In genomic region chr1:120056236-120056635, GRCm38 (mm10) we compare ENCODE assay signal across 26 mouse cellular contexts. TPM values are rescaled to one million over a fixed set of nuclear protein-coding genes. Genes with fewer than 3 reads are reported as not detected.
DNase-seq lines count a peak whose midpoint lies in the region; ATAC-seq lines count a peak whose summit lies in the region.
"Had no signal": no experiment of that assay in that cellular context is flagged by ENCODE, and none has a peak within 500 bp of the region (broad histone marks: within the 10 kb centered on the region; RNA-seq: fewer than 3 reads in every experiment).

No protein-coding gene starts in this region.

- DNase-seq in frontal cortex, postnatal 14 days (ENCODE audit: low spot score in 2 of 2) = no peak
- peak; percentile 14 for DNase-seq in right cerebral cortex, adult 18-20 months
- DNase-seq in right cerebral cortex, postnatal 25 days = no peak
- peak; percentile 42 for DNase-seq in cerebellum, adult 9-10 months
- DNase-seq in gastrocnemius, postnatal 25 days = peak; percentile 45
- no peak for DNase-seq in urinary bladder, postnatal 25 days (ENCODE audit: low spot score)
- DNase-seq in limb, embryonic 10.5 days (ENCODE audit: low spot score) = no peak
- DNase-seq: adrenal gland, adult 2 months had no signal

- 75% methylated on average over 7 of the region's 7 CpGs for WGBS in limb, embryonic 10.5 days

- no peaks in the 10 kb centered on the region for H3K36me3 ChIP-seq in limb, embryonic 10.5 days
- H3K36me3 ChIP-seq: embryonic facial prominence, embryonic 12.5 days; forebrain, embryonic 12.5 days; heart, embryonic 10.5 days; kidney, embryonic 15.5 days; limb, embryonic 15.5 days; midbrain, embryonic 12.5 days; stomach, embryonic 15.5 days had no signal

- H3K9me3 ChIP-seq in limb, embryonic 10.5 days (replicated peaks) = no peaks in the 10 kb centered on the region
- H3K9me3 ChIP-seq: embryonic facial prominence, embryonic 12.5 days; heart, embryonic 10.5 days; kidney, embryonic 15.5 days; limb, embryonic 15.5 days; midbrain, embryonic 12.5 days; stomach, embryonic 15.5 days had no signal

- H3K4me1 ChIP-seq in limb, embryonic 10.5 days = peaks cover 15% of the 10 kb centered on the region
- H3K4me1 ChIP-seq: midbrain, embryonic 12.5 days had no signal

- H3K27me3 ChIP-seq in limb, embryonic 10.5 days (ENCODE audit: low read depth, poor library complexity, severe bottlenecking) = no peaks in the 10 kb centered on the region
- H3K27me3 ChIP-seq: embryonic facial prominence, embryonic 12.5 days; forebrain, embryonic 12.5 days; kidney, embryonic 15.5 days; limb, embryonic 15.5 days; midbrain, embryonic 12.5 days; Patski; stomach, embryonic 15.5 days had no signal

- H3K4me3 ChIP-seq in limb, embryonic 10.5 days = no peak overlapping the region
- H3K4me3 ChIP-seq: embryonic facial prominence, embryonic 12.5 days; erythroblast, embryonic 14.5 days; forebrain, embryonic 12.5 days; heart, embryonic 10.5 days; kidney, embryonic 15.5 days; limb, embryonic 15.5 days; midbrain, embryonic 12.5 days; stomach, embryonic 15.5 days had no signal

- peak; percentile 34 for ATAC-seq in frontal cortex, adult (ENCODE audit: low TSS enrichment)
- ATAC-seq: hindbrain, embryonic 16.5 days; Patski had no signal

- no peak overlapping the region for H3K27ac ChIP-seq in limb, embryonic 10.5 days
- H3K27ac ChIP-seq: embryonic facial prominence, embryonic 12.5 days; forebrain, embryonic 12.5 days; limb, embryonic 15.5 days; liver, embryonic 14.5 days; midbrain, embryonic 12.5 days; stomach, embryonic 15.5 days had no signal

RNA-seq across cellular contexts. Expression of gene Tmem37, which starts 17.6 kb away (rescaled TPM):
- total RNA-seq in gastrocnemius, postnatal 25 days (2021) = 10 to 100 TPM; 11.2 to 16.5 TPM
- 3.2 and 3.5 TPM in 2 replicates for polyA plus RNA-seq in limb, embryonic 10.5 days (2016; fragmentation: Nextera tagmentation; extraction: Ambion mirVana)
- total RNA-seq: megakaryocyte, adult 5-6 weeks had no signal

RNA-seq across cellular contexts. Expression of gene Sctr, which starts 49.5 kb away (rescaled TPM):
- 1 to 10 TPM; 3.0 to 3.8 TPM for total RNA-seq in gastrocnemius, postnatal 25 days (2021)
- polyA plus RNA-seq in limb, embryonic 10.5 days (2016; fragmentation: Nextera tagmentation; extraction: Ambion mirVana) = 0.06 TPM in 1 of 2 replicates, not detected in the other
- total RNA-seq: hematopoietic stem cell, adult 5-6 weeks; megakaryocyte, adult 5-6 weeks had no signal
- polyA plus RNA-seq: erythroblast, embryonic 14.5 days; heart, embryonic 10.5 days; heart, embryonic 16.5 days had no signal

RNA-seq across cellular contexts. Expression of gene Cfap221, which starts 59.2 kb away (rescaled TPM):
- not detected for total RNA-seq in gastrocnemius, postnatal 25 days (2021)
- polyA plus RNA-seq in limb, embryonic 10.5 days (2016; fragmentation: Nextera tagmentation; extraction: Ambion mirVana) = not detected in 2 replicates
- total RNA-seq: ES-E14; hematopoietic stem cell, adult 5-6 weeks; megakaryocyte, adult 5-6 weeks had no signal
- polyA plus RNA-seq: erythroblast, embryonic 14.5 days; forebrain, embryonic 12.5 days; heart, embryonic 10.5 days; limb, embryonic 15.5 days; liver, embryonic 14.5 days; lung, embryonic 14.5 days; neural tube, embryonic 11.5 days had no signal

Comparison
In these comparisons a context has a peak if more than half of its experiments do, and no peak if none do; other contexts are left out.
1. DNase-seq: peak in right cerebral cortex, adult 18-20 months (single experiment), cerebellum, adult 9-10 months (single experiment) and gastrocnemius, postnatal 25 days (single experiment); none in frontal cortex, postnatal 14 days (0 of 2), right cerebral cortex, postnatal 25 days (single experiment), urinary bladder, postnatal 25 days (single experiment) and limb, embryonic 10.5 days (single experiment).